Mouse (Mus musculus) heart, adult 18-20 months (tissue): Measurements from ENCODE around the gene Prss38. TPM values are rescaled to one million over a fixed set of nuclear protein-coding genes. Genes with fewer than 3 reads are reported as not detected.
"Not testable (repeated sequence)": the region's sequence is repeated elsewhere in the genome, so short reads cannot be mapped to it uniquely, and the experiment has no call there.

Experiments
- DNase-seq, 2 experiments: peaks; one replicate each; pipeline ENCODE4 v3.0.0; 2021 to 2022; ENCODE audit warnings: mixed read lengths in 1 of 2
- total RNA-seq, 2 experiments: library from RNA; stranded (reverse); gene quantifications; 2 replicates each; pipeline ENCODE4 v1.2.3; 2021

The Prss38 gene
- total RNA-seq, 2 experiments from 2014 or later = not detected

DNA sequence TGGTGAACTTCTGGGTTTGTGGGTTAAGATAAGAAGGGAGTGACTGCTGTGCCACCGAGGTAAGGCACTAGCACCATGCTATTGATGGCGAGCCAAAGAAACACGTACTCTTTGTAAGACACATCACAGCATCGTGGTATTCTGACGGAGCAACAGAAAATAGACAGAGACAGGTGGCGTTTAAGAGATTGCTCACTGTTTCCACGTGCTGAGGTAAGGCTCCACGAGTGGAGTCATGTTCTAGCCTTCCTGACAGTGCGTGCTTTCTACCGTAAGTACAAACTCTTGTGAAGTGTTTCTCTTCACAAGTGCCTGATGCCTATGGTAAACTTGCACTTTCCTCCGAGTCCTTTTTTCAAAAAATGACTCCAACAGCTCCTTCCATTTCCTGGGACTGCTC is 5.6 kb downstream of the Prss38 start:
- DNase-seq = no peak

DNA sequence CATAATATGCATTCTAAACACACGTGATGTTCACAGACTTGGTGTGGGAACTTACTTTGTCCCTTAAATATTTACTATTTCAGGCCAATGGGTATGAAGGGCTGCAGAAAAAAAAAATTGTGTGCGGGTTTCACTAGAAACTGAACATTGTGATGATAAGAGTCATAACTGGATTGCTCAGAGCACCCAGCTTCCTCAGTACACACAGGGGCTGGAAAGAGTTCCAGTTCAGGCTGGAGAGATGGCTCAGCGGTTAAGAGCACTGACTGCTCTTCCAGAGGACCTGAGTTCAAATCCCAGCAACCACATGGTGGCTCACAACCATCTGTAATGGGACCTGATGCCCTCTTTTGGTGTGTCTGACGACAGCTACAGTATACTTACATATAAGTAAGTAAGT is 7.5 kb downstream of the Prss38 start:
- not testable (repeated sequence) for DNase-seq

DNA sequence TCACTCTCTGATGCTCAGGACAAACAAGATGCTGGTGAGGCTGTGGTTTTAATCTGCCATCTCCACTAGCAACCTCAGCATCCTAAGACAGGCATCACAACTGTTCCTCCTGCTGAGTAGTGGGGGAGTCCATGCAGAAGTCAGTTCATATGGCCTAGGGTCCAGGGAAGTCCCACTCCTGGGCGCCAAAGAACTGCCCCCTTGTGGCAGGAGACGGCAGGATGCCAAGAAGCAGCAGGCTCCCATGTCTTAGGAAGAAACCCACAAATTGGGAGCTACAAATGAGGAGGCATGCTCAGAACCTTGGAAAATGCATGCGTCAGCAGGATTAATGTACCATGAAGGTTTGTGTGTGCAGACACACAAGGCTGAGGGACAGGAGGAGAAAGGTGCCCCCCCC is 8.8 kb downstream of the Prss38 start:
- DNase-seq = no peak

DNA sequence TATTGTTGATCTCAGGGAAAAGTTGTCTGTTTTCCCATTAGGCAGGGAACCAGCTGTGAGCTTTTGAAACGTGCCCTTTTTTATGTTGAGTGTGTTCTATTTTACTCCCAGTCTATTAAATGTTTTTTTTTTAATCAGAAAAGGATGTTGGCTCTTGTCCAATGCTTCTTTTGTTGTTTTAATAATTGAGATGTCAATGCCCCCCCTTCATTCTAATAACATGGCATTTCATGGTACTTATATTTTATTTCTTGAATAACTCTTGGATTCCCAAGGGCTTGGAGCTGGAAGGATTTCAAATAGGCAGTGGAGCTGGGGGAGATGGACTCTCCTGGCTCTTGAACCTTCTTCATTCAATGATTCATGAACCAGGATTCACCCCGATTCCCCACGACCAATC is 9.4 kb downstream of the Prss38 start:
- no peak for DNase-seq

DNA sequence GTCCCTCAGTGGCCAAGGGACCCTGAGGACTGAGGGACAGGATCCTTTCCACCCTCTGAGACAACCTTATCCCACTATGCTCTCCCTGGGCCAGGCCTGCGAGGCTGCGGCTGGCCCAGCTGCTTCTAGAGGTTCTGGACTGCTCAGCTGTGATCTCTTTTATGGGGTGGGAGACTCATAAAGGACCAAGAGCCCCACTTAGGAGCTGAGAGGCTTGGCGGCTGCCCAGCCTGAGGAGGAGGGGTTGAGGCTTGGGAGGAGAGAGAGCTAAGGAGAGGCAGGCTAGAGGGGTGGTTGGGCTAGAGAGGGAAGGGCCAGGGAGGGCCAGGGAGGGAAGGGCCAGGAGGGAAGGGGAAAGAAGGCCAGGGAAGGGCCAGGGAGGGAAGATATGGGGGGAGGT is 11.0 kb downstream of the Prss38 start:
- no peak for DNase-seq

DNA sequence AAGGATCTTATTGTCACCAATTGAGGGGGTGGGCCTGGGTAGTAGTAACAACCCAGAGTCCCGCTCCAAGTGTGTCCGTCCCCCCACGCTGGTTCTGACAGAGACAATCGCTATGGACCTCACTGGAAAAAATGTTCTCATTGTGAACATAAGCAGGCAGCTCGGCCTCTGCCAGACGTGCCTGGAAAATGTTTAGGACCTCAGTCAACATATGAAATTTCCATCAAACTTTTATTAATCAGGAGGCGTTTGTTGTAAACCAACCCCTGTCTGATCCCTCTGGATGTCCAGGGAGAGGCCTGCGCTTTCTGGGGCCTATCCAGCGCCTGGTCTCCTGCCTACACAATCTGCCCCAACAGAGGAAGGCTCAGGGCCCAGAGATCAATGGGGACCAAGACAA is 11.4 kb downstream of the Prss38 start:
- DNase-seq = no peak

DNA sequence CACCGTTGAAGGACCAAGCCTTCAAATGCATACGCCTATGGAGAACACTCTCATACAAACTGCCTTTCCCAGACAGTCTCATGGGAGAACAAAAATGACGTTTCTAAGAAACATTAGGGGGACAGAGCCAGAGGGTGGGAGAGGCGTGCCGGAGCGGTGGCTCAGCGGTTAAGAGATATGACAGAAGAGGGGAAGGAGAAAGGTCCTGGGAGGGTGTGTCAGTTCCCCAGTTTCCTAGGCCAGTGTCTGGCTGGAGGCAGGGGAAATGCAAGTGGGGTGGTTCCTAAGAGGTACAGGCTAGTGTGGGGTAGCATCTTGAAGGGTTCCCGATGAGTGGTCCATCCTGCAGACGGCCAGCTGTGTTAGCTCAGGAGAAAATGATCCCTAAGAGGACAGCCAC is 14.2 kb downstream of the Prss38 start:
- DNase-seq = no peak

DNA sequence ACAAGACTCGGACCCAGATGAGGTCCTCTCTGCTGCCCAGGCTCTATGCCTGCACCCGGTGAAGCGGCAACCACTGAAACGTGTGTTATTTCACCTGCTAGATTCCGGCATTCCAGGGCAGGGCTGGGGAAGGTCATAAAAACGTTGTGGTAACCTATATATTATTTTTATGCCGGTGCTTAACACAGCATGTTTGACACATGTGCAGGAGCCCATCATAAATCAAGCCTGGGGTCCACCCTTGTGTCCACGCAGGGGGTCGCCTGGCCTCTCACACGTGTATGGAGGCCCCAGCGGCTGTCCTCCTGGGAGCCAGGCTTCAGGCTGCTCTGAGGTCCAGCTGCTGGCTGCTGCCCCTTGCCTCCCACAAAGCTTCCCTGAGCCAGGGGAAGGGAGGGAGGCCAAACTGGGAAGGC is 18.6 kb downstream of the Prss38 start:
- no peak for DNase-seq

DNA sequence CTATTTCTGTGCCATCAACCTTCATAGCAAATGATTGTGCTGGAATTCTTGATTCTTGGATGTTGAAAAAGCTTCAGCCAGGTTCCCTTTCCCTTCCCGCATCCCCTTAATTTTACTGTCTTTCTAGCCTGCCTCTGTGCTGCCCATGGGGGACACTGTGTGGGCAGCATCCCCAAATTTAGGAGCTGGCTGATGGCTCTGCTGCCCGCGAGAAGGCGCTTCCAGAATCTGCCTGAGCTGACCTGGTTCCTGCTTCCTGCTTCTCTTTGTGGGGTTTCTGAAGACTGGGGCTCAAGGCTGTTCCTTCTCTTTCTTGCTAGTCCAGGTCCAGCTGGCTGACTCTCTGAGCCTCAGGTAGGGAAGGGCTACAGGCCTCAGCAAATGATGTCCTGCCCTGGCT is 20.7 kb downstream of the Prss38 start:
- DNase-seq = no peak

DNA sequence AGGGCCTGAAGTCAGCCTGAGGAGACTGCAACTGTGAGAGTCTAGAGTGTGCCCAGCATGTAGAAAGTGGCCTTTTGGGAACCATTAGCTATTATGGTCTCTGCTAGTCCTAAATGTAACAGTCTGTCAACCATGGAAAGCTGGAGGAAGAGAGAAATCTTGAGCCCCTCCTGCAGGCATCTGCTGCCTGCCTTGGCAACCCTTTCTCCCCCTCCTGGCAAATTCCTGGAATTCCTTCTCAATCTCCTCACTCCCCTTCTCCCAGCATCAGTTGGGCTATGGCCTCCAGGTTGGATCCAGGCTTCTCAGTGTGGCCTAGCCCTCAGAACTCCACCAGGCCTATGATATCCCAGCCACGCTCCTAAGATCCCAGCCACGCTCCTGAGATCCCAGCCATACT is 25.1 kb downstream of the Prss38 start:
- DNase-seq = no peak

DNA sequence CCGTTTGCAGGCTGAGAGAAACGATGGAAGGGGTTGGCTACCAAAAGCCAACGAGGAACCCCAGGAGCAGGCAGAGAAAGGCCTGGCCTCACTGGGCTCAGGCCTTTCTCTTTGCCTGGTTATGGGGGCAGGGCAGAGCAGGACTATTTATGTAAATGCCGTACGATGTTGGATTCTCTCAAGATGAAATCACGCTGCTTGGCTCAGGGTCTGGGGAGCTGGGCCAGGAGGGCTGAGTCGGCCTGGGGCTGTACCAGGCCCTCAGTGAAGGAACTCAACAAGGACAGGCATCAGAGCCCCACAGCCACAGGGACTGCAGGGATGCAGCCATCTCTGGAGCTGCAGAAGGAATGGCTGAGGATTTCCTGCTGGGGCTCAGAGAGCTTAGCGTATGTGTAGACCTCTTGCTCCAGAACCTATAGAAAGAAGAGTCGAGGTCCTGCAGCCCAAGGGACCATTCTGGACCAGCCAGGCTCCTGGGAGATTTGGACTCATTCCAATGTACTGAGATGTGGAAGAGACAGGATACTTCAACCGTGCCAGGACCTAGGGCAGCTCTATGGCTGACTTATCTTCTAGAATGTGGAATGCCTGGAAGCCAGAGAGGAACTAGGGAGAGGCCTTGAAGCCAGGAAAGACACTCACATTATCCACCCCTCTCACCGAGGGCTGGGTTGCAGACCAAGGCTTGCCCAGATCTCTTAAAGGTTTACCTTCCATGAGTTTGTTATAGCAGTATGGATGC is 29.1 kb downstream of the Prss38 start:
- DNase-seq = peak; percentile 76 to 81

DNA sequence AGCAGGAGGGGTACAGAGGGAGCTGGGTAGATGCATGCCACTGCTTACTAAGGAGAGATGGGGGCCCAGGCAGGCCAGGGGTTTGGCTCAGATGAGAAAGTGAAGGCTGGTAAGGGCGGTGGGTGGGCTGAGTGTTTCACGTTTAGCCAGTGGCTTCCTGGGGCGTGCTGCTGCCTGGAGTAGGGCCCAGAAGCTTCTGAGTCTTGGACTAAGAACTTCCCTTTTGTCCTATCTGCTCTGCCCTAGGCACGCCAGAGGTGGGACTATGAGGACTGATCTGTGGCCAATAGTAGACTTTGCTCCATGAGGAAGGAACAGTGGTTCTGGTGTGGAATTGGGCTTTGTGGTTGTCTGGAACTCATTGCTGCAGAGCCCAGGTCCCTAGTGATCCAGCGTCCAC is 32.5 kb downstream of the Prss38 start:
- no peak for DNase-seq

DNA sequence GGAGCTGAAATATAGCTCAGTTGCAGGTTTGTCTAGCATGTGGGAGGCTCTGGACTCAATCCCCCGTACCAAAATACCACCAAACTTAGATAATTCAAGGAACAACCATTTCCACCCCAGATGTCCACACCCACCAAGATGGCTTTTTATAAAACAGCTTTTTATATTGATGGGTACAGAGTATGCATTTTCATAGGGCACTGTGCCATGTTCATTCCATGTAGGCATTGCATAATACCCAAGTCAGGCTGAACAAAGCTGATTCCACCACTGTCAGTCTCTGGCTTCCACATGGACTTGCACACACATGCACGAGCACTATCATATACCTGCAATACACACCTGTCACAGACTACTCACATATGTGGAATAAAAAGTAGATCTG is 36.7 kb downstream of the Prss38 start:
- DNase-seq = no peak

DNA sequence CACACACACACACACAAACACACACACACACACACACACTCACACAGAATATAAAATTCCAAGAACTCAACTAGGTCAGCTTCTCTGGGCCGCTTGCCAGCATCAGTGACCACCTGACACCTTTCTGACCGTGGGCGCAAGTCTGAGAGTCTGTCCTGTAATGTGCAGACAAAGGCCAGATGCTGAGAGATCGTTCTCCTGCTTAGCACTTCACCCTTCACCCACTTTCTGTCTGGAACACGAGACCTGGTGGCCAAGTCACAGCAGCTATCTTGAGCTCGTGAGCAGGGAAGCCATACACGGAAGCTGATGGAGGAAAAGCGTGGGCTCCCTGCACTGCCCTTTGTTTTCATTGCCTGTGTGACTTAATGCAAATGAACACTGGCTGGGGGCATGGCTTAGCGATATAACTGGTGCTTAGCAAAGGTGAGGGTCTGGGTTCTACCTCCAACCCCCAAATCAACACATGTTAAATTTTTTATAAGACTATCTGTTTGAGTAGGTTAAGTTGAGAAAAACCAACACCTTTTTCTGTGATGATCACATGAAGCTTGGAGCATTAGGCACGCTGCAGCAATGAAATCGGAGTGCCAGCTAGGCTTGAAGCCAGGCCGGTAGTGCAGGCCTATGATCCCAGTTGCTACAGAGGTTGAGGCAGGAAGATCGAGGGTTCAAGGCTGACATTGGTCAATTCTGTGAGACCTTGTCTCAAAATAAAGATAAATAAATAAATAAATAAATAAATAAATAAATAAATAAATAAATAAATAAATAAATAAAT is 37.3 kb downstream of the Prss38 start:
- peak; percentile 41 to 72 for DNase-seq

DNA sequence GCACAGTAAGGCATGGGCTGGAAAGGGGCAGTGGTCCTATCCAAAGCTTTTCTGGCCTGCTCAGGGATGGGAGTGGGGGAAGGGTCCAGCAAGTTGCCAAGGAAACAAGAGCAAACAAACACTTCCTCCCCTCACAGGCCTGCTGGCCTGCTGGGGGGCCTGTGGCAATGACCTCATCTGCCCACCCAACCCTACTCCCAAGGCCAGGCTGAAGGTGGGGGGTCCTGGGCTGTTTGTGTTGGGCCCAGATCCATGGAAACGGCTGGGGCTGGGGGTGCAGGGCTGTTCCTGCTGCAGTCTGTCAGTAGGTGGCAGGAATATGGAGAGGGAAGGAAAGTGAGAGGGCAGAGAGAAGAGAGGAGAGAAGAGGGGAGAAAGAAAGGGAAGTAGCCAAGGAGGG is 39.1 kb downstream of the Prss38 start:
- DNase-seq = no peak

DNA sequence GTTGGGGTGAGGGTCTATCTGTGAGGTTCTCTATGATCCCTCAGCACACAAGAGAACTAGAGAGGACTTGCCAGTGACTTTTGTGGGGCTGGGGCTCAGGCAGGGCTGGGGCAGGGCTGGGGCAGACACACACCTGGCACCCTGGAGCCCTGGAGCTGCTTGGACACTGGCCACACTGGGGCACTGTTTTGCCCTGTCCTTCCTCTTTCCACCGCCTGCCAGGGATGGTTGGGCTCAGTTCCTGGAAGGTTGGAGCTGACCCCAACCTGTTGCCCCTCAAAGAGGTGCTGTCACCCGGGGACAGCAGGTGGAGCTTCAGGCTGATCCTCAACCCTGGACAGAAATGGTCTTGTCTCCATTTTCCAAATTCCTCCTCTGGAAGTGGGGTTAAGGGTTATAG is 39.5 kb downstream of the Prss38 start:
- no peak for DNase-seq

DNA sequence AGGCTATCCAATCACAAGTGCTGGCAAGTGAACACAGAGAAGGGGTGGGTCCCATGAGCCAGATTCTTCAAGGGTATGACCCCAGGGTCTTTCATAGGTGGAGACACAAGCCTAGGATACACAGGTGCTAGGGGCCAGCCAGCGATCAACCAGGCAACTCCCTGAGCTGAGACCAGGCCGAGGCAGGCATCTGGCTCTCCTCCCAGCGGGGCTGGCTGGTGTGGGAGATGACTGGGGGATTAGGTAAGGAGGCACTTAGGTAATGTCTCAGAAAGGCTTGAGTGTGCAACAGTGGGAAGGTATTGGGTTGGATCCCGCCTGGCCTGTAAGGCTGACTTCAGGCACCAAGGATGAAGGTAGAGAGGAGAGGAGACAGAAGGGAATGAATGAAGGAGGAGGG is 40.3 kb downstream of the Prss38 start:
- peak in 1 of 2 experiments; percentile 44 for DNase-seq

DNA sequence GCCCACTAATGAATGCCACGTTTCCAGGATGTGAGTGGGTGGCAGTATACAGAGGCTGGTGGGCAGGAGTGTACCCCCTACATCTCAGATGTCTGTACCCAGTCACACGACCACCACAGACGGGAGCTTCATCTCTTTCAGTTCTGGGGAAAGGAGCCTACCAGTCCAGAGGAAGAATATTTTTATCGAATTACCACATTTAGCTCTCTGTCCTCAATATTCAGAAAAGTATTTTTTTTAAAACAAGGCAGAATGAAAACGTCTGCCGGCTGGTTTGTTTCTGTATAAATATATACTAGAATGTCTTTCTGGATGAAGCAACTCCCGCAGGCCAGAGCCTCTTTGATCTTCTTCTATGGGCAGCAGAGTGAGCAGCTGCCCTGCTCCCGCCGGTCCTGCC is 42.5 kb downstream of the Prss38 start:
- no peak for DNase-seq

DNA sequence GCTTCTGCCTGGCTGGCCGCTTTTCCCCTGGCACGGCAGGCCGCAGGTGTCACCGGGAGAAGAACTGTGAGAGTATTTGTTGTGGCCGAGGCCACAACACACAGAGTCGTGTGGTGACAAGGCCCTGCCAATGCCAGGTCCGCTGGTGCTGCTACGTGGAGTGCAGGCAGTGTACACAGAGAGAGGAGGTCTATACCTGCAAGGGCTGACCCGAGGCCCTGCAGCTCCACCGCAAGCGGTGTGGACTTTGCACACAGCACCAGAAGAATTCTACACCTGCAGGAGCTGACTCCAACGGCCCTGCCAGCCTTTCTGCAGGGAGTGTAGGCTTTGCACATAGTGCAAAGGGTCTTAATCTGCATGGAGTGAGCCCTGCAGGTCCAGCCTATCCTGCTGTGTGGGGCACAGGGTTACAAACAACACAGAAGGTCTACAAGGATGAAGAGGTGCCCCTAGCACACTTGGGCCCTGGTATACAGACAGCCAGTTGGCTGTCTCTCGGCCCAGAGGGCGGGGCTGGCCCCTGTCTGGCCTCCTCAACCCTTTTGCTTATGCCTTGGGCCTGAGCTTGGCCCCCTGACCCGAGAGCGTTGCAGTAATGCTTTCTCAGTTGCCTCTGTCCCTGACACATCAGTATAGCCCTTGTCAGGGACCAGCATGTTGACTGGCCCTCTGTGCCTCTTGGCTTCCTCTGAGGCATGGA is 44.1 kb downstream of the Prss38 start:
- no peak for DNase-seq

DNA sequence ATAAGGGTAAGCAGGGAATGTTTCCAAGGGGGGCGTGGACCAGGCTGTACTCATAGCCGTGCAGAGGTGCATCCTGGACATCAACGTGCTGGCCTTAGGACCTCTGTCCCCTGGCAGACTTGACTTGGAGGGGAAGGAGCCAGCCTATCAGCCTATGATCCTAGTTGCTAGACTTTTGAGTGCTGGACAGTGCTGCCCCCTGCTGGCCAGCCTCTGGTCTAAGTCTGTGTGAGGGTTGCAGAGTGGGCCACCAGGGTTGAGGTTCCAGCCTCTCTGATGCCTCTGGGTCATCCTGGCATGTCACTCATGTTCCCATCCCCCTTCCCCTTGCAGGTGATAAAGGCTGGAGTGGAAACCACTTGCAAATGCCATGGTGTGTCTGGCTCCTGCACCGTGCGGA is 44.9 kb downstream of the Prss38 start:
- peak; percentile 55 to 82 for DNase-seq

DNA sequence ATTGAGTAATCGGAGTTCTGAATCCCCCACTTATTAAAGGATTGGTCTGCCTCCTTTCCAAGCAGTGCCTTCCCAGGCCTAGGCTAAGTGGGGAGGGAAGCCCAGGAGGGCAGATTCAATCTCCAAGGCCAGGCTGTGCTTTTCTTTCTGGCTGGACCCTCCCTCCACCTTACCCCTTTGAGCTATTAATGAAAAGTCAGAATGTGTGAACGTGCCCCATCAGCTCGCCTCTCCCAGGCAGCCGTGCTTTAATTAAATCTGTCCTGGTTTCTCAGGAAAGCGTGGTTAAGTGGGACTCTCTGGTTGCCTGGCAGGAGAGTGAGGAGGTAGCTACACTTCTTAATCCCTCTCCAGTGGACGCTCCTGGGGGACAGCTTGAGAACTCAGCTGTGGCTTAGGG is 45.8 kb downstream of the Prss38 start:
- DNase-seq = no peak

DNA sequence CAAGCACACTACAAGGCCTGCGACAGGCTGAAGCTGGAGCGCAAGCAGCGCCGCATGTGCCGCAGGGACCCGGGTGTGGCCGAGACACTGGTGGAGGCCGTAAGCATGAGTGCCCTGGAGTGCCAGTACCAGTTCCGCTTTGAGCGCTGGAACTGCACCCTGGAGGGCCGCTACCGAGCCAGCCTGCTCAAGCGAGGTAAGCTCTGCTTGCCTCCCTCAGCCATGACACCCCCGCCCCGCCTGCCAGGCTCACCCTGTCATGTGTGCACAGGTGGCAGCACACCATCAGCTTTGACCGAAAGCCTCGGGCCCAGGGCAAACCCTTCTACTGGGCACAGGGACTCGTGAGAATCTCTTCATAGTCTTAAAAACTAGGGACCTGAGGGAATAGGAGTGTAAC is 47.8 kb downstream of the Prss38 start:
- DNase-seq = no peak

DNA sequence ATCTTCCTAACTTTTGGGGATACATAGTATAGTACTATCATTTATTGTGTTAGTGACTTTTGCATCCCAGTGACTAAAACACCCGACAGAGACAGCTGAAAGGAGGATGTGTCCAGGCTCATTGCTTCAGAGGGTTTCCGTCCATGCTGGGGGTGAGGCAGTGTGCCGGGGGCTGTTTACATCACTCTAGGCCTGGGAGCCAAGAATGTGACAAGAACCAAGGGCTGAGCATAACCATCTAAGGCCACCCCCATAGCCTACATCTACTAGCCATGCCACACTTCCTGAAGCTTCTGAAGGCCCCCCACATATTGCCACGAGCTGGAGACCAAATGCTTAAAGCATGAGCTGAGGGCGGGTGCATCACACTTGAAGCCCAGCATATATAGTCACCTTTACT is 50.7 kb downstream of the Prss38 start:
- DNase-seq = no peak
